Mouse (Mus musculus): Measurements from ENCODE around the gene Cby3.

GRCm38 (mm10) chr11:50336891-50337290, 17.4 kb upstream of the Cby3 start:
- TF ChIP-seq CTCF (IDR thresholded peaks at IDR 0.05; ENCODE audit: low read depth) (no peak), EP300 (IDR thresholded peaks at IDR 0.05; ENCODE audit: low read depth) (no peak)

Data from liver, postnatal 0 days (tissue).